Mouse (Mus musculus) heart, embryonic 16.5 days (tissue): ENCODE measurements around the gene Ttc7b. TPM values are rescaled to one million over a fixed set of nuclear protein-coding genes. Genes with fewer than 3 reads are reported as not detected.

ENCODE experiments used
- ATAC-seq: fragments of 200-750 bp; cut with Nextera tagmentation; replicated peaks from 2 replicates; pipeline ENCODE4 v1.8.0; 2017; ENCODE audit warnings: moderate number of reproducible peaks; ENCODE audit not compliant: insufficient read depth, low FRiP score; ENCODE audit errors: extremely low read depth
- H3K27ac ChIP-seq: fragments of 300-500 bp; sonication (generic); 2 replicates; pipeline ENCODE4 v1.5.1; 2014; ENCODE audit warnings: mild to moderate bottlenecking, low read length, control low read depth, moderate library complexity
- H3K27me3 ChIP-seq: fragments of 300-500 bp; sonication (generic); 2 replicates; pipeline ENCODE4 v1.6.1; 2014; ENCODE audit warnings: low read length, mixed read lengths; ENCODE audit not compliant: control insufficient read depth, insufficient read depth
- H3K36me3 ChIP-seq: fragments of 300-500 bp; sonication (generic); 2 replicates; pipeline ENCODE4 v1.6.1; 2014; ENCODE audit not compliant: control insufficient read depth, insufficient read depth
- H3K4me1 ChIP-seq: fragments of 300-500 bp; sonication (generic); 2 replicates; pipeline ENCODE4 v1.6.1; 2014; ENCODE audit warnings: low read length, mixed read lengths; ENCODE audit not compliant: control insufficient read depth, insufficient read depth
- H3K4me2 ChIP-seq: fragments of 300-500 bp; sonication (generic); 2 replicates; pipeline ENCODE4 v1.6.1; 2014; ENCODE audit warnings: low read depth, mild to moderate bottlenecking, control low read depth, low read length
- H3K4me3 ChIP-seq: fragments of 300-500 bp; sonication (generic); 2 replicates; pipeline ENCODE4 v1.5.1; 2014; ENCODE audit warnings: mild to moderate bottlenecking, control low read depth, low read length
- H3K9ac ChIP-seq: fragments of 300-500 bp; sonication (generic); 2 replicates; pipeline ENCODE4 v1.6.1; 2014; ENCODE audit warnings: low read length, control low read depth
- H3K9me3 ChIP-seq: fragments of 300-500 bp; sonication (generic); replicated peaks from 2 replicates; pipeline ENCODE4 v1.6.1; 2016; ENCODE audit warnings: low read length; ENCODE audit not compliant: control insufficient read depth
- WGBS: fragments of 180-500 bp; shearing (Covaris S2); extraction: QIAGEN DNeasy Blood & Tissue Kit; methylation state at CpG from one replicate; pipeline ENCODE4 v1.1.7; 2014; 5-methylcytosine and 5-hydroxymethylcytosine counted together
- polyA plus RNA-seq: library from polyadenylated mRNA; unstranded; fragments of >200 nt; fragmentation: Nextera tagmentation; extraction: Ambion mirVana; gene quantifications from 2 replicates; pipeline ENCODE4 v1.2.1, GENCODE M21; 2015

Ttc7b gene
- polyA plus RNA-seq, 1 experiment from 2014 or later, result 6.7 TPM

GRCm38 (mm10) chr12:100280972-100281794, 239.4 kb downstream of the Ttc7b start:
- Histone ChIP-seq H3K27ac (peak overlapping the region; percentile 43), H3K4me1 (peaks cover 22% of the 10 kb centered on the region), H3K27me3 (no peaks in the 10 kb centered on the region), H3K4me3 (no peak overlapping the region), H3K36me3 (no peaks in the 10 kb centered on the region), H3K9me3 (no peaks in the 10 kb centered on the region), H3K9ac (no peak overlapping the region), H3K4me2 (no peak overlapping the region)
- 77% methylated on average over 4 of the region's 4 CpGs for WGBS
- peak; percentile 26; the same call in 1 of the 2 replicates for ATAC-seq

GRCm38 (mm10) chr12:100279898-100280297, 240.7 kb downstream of the Ttc7b start:
- no peak overlapping the region for H3K4me3 ChIP-seq
- no peak overlapping the region for H3K4me2 ChIP-seq
- H3K27me3 ChIP-seq, result no peaks in the 10 kb centered on the region
- no peaks in the 10 kb centered on the region for H3K9me3 ChIP-seq
- peaks cover 28% of the 10 kb centered on the region for H3K4me1 ChIP-seq
- H3K36me3 ChIP-seq, result no peaks in the 10 kb centered on the region
- no peak overlapping the region for H3K9ac ChIP-seq
- WGBS, result 55% methylated on average over 4 of the region's 4 CpGs
- no peak overlapping the region for H3K27ac ChIP-seq
- no peak for ATAC-seq

- Histone ChIP-seq H3K4me2 (no peak overlapping the region), H3K27me3 (no peaks in the 10 kb centered on the region), H3K4me3 (no peak overlapping the region), H3K36me3 (no peaks in the 10 kb centered on the region), H3K4me1 (peaks cover 28% of the 10 kb centered on the region), H3K9ac (no peak overlapping the region), H3K27ac (no peak overlapping the region), H3K9me3 (no peaks in the 10 kb centered on the region)
- no peak for ATAC-seq
- WGBS, result 41% methylated on average over 8 of the region's 8 CpGs
Observed at GRCm38 (mm10) chr12:100278358-100278757, 242.3 kb downstream of the Ttc7b start.

GRCm38 (mm10) chr12:100277534-100277905, 243.1 kb downstream of the Ttc7b start:
- no peak for ATAC-seq
- Histone ChIP-seq H3K4me1 (peaks cover 24% of the 10 kb centered on the region), H3K27me3 (no peaks in the 10 kb centered on the region), H3K4me3 (no peak overlapping the region), H3K9me3 (no peaks in the 10 kb centered on the region), H3K9ac (no peak overlapping the region), H3K4me2 (no peak overlapping the region), H3K36me3 (no peaks in the 10 kb centered on the region), H3K27ac (no peak overlapping the region)
- 63% methylated on average over 3 of the region's 3 CpGs for WGBS

- Histone ChIP-seq H3K4me2 (no peak overlapping the region), H3K9me3 (no peaks in the 10 kb centered on the region), H3K4me1 (peaks cover 18% of the 10 kb centered on the region), H3K27me3 (no peaks in the 10 kb centered on the region), H3K9ac (no peak overlapping the region), H3K36me3 (no peaks in the 10 kb centered on the region), H3K27ac (peak overlapping the region; percentile 57), H3K4me3 (no peak overlapping the region)
- ATAC-seq, result 0 out of 2 replicates have a peak, but pooled peaks have one; percentile 10
- WGBS, result 47% methylated on average over 20 of the region's 20 CpGs
Observed at GRCm38 (mm10) chr12:100276607-100277533, 243.8 kb downstream of the Ttc7b start.

- H3K27ac ChIP-seq, result peak overlapping the region; percentile 57
- H3K36me3 ChIP-seq, result no peaks in the 10 kb centered on the region
- ATAC-seq, result peak; percentile 73
- H3K4me2 ChIP-seq, result no peak overlapping the region
- H3K27me3 ChIP-seq, result no peaks in the 10 kb centered on the region
- H3K4me1 ChIP-seq, result peaks cover 14% of the 10 kb centered on the region
- no peak overlapping the region for H3K9ac ChIP-seq
- 40% methylated on average over 5 of the region's 5 CpGs for WGBS
- no peak overlapping the region for H3K4me3 ChIP-seq
- no peaks in the 10 kb centered on the region for H3K9me3 ChIP-seq
Observed at GRCm38 (mm10) chr12:100275850-100276249, 244.8 kb downstream of the Ttc7b start.

- WGBS, result 79% methylated on average over 2 of the region's 2 CpGs
- Histone ChIP-seq H3K27me3 (no peaks in the 10 kb centered on the region), H3K4me1 (peaks cover 11% of the 10 kb centered on the region), H3K4me2 (no peak overlapping the region), H3K9ac (no peak overlapping the region), H3K36me3 (no peaks in the 10 kb centered on the region), H3K9me3 (no peaks in the 10 kb centered on the region), H3K27ac (no peak overlapping the region), H3K4me3 (no peak overlapping the region)
- ATAC-seq, result no peak
Observed at GRCm38 (mm10) chr12:100273033-100273432, 247.6 kb downstream of the Ttc7b start.

- Histone ChIP-seq H3K4me3 (no peak overlapping the region), H3K27me3 (no peaks in the 10 kb centered on the region), H3K9ac (no peak overlapping the region), H3K4me1 (no peaks in the 10 kb centered on the region; the same call in 1 of the 2 replicates), H3K27ac (no peak overlapping the region), H3K9me3 (no peaks in the 10 kb centered on the region), H3K36me3 (no peaks in the 10 kb centered on the region), H3K4me2 (no peak overlapping the region)
- WGBS, result 72% methylated on average over 9 of the region's 9 CpGs
- ATAC-seq, result no peak
Observed at GRCm38 (mm10) chr12:100269967-100270662, 250.5 kb downstream of the Ttc7b start.
